Mouse (Mus musculus) ovary, postnatal 14 days (tissue): ENCODE data around the gene Pet2.

Source experiments
- DNase-seq: peaks from one replicate; pipeline ENCODE4 v3.0.0; 2022; ENCODE audit warnings: low spot score

The Pet2 gene

GRCm38 (mm10) chrX:89409589-89409988 lies at the start of gene Pet2:
Pet2 (minus strand) TSS chrX:89409689.
- DNase-seq, result no peak
